Mouse (Mus musculus): ENCODE results near the gene Shcbp1. TPM values are rescaled to one million over a fixed set of nuclear protein-coding genes. Genes with fewer than 3 reads are reported as not detected.

Gene Shcbp1
- 19.4 and 22.8 TPM in 2 replicates for total RNA-seq (2023)

GRCm38 (mm10) chr8:4779254-4780055 lies at the start of gene Shcbp1:
Gene Shcbp1 (minus strand): TSS chr8:4779567.

Other genes with a start within 250 kb of the Shcbp1 start
- gene Zfp958, start 166.4 kb downstream of the Shcbp1 start, total RNA-seq (2023) = 2.4 and 4.0 TPM in 2 replicates